18 mouse cellular contexts compared by ENCODE assay signal in the genomic region with DNA sequence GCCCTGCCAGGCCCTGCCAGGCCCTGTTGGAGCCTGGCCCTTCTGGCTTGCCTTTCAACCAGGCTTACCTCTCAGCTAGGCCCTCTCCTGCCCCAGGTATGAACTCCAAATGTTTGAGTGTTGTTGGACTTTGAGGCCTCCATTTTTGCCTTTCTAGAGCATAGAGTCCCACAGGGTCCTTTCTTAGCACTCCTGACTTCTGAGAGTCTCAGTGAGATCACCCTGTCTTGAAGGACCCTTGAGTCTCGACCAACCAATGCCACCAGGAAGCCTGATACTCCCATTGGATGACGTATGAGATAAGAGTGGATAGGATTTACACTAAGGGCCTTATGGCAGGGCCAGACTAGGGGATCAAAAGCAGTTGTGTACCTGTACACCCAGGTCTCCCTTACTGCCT. TPM values are rescaled to one million over a fixed set of nuclear protein-coding genes. Genes with fewer than 3 reads are reported as not detected.
A peak's percentile ranks its signal among the peaks of the same experiment; 100 is the strongest.
DNase-seq lines count a peak whose midpoint lies in the region; ATAC-seq and TF ChIP-seq lines count a peak whose summit lies in the region.
"Had no signal": no experiment of that assay in that cellular context is flagged by ENCODE, and none has a peak within 500 bp of the region (broad histone marks: within the 10 kb centered on the region; RNA-seq: fewer than 3 reads in every experiment).

No protein-coding gene starts in this region.

- no peak for DNase-seq in hindbrain, embryonic 10.5 days (ENCODE audit: low spot score)
- no peak for DNase-seq in hindbrain, embryonic 14.5 days (ENCODE audit: low spot score)
- DNase-seq in lung, embryonic 14.5 days: peak; percentile 55
- no peak for DNase-seq in lung, postnatal 25 days (ENCODE audit: low spot score)
- DNase-seq in midbrain, embryonic 14.5 days: no peak
- peak; percentile 30 for DNase-seq in lung, postnatal 36 days
- DNase-seq: cerebellum, adult 11-12 months; cerebellum, adult 9-10 months; gastrocnemius, postnatal 10 days; heart, adult 2 months had no signal

- 78% methylated on average over 2 of the region's 2 CpGs for WGBS in hindbrain, embryonic 10.5 days
- 87% methylated on average over 2 of the region's 2 CpGs for WGBS in hindbrain, embryonic 14.5 days
- 59% methylated on average over 2 of the region's 2 CpGs for WGBS in lung, embryonic 14.5 days
- WGBS in midbrain, embryonic 12.5 days: 83% methylated on average over 2 of the region's 2 CpGs
- 85% methylated on average over 2 of the region's 2 CpGs for WGBS in midbrain, embryonic 14.5 days

- no peaks in the 10 kb centered on the region for H3K36me3 ChIP-seq in hindbrain, embryonic 10.5 days
- no peaks in the 10 kb centered on the region for H3K36me3 ChIP-seq in hindbrain, embryonic 14.5 days (replicated peaks; ENCODE audit: control insufficient read depth, insufficient read depth)
- H3K36me3 ChIP-seq in lung, embryonic 14.5 days (ENCODE audit: insufficient read depth): no peaks in the 10 kb centered on the region
- H3K36me3 ChIP-seq in midbrain, embryonic 12.5 days: no peaks in the 10 kb centered on the region
- H3K36me3 ChIP-seq in midbrain, embryonic 14.5 days (ENCODE audit: control insufficient read depth, insufficient read depth, low read length): no peaks in the 10 kb centered on the region
- H3K36me3 ChIP-seq: embryonic facial prominence, embryonic 13.5 days; forebrain, embryonic 15.5 days; heart, embryonic 15.5 days had no signal

- H3K27me3 ChIP-seq in hindbrain, embryonic 10.5 days (ENCODE audit: insufficient read depth, poor library complexity, severe bottlenecking): peaks cover 29% of the 10 kb centered on the region
- H3K27me3 ChIP-seq in hindbrain, embryonic 14.5 days (ENCODE audit: control insufficient read depth, insufficient read depth, low read length): no peaks in the 10 kb centered on the region
- no peaks in the 10 kb centered on the region for H3K27me3 ChIP-seq in lung, embryonic 14.5 days (ENCODE audit: insufficient read depth, low read length)
- peaks cover 34% of the 10 kb centered on the region for H3K27me3 ChIP-seq in midbrain, embryonic 12.5 days
- H3K27me3 ChIP-seq in midbrain, embryonic 14.5 days (ENCODE audit: control insufficient read depth, insufficient read depth, low read length): no peaks in the 10 kb centered on the region; the same call in 1 of the 2 replicates
- H3K27me3 ChIP-seq: CH12.LX, Patski had no signal

- H3K9me3 ChIP-seq in hindbrain, embryonic 10.5 days: no peaks in the 10 kb centered on the region
- H3K9me3 ChIP-seq in hindbrain, embryonic 14.5 days (ENCODE audit: control insufficient read depth, low read length): no peaks in the 10 kb centered on the region
- H3K9me3 ChIP-seq in lung, embryonic 14.5 days (ENCODE audit: low read depth, low read length): no peaks in the 10 kb centered on the region
- H3K9me3 ChIP-seq in midbrain, embryonic 12.5 days: no peaks in the 10 kb centered on the region
- H3K9me3 ChIP-seq in midbrain, embryonic 14.5 days (ENCODE audit: control insufficient read depth, low read length): no peaks in the 10 kb centered on the region
- H3K9me3 ChIP-seq: embryonic facial prominence, embryonic 13.5 days; forebrain, embryonic 15.5 days; heart, embryonic 15.5 days had no signal

- no peak for TF ChIP-seq CTCF in lung, embryonic 14.5 days (IDR thresholded peaks at IDR 0.05; ENCODE audit: low read depth)

- H3K4me1 ChIP-seq in hindbrain, embryonic 10.5 days (replicated peaks): peaks cover 94% of the 10 kb centered on the region
- peaks cover 48% of the 10 kb centered on the region for H3K4me1 ChIP-seq in hindbrain, embryonic 14.5 days (replicated peaks; ENCODE audit: control insufficient read depth, insufficient read depth, low read length)
- H3K4me1 ChIP-seq in lung, embryonic 14.5 days (ENCODE audit: insufficient read depth): peaks cover 10% of the 10 kb centered on the region; the same call in 1 of the 2 replicates
- peaks cover 70% of the 10 kb centered on the region for H3K4me1 ChIP-seq in midbrain, embryonic 12.5 days
- H3K4me1 ChIP-seq in midbrain, embryonic 14.5 days (ENCODE audit: control insufficient read depth, insufficient read depth, low read length): peaks cover 41% of the 10 kb centered on the region

- H3K9ac ChIP-seq in hindbrain, embryonic 14.5 days: no peak overlapping the region
- H3K9ac ChIP-seq in lung, embryonic 14.5 days: no peak overlapping the region
- H3K9ac ChIP-seq in midbrain, embryonic 12.5 days (replicated peaks): 0 out of 2 replicates have a peak overlapping the region, but pooled peaks have one; percentile 12
- H3K9ac ChIP-seq in midbrain, embryonic 14.5 days (replicated peaks; ENCODE audit: low read length): no peak overlapping the region
- H3K9ac ChIP-seq: embryonic facial prominence, embryonic 13.5 days; forebrain, embryonic 15.5 days; heart, embryonic 15.5 days had no signal

- no peak for ATAC-seq in hindbrain, embryonic 14.5 days (ENCODE audit: low FRiP score)
- peak; percentile 44 for ATAC-seq in lung, embryonic 14.5 days (ENCODE audit: insufficient read depth)
- no peak for ATAC-seq in midbrain, embryonic 12.5 days (ENCODE audit: low FRiP score, low read depth)
- no peak for ATAC-seq in midbrain, embryonic 14.5 days (ENCODE audit: low FRiP score, low TSS enrichment)
- ATAC-seq: activated CD4-positive, CD25-positive, alpha-beta regulatory T cell, adult 4 months; forebrain, embryonic 15.5 days; Patski had no signal

- H3K4me2 ChIP-seq in hindbrain, embryonic 14.5 days (replicated peaks): no peak overlapping the region
- H3K4me2 ChIP-seq in lung, embryonic 14.5 days: no peak overlapping the region
- no peak overlapping the region for H3K4me2 ChIP-seq in midbrain, embryonic 12.5 days (replicated peaks)
- H3K4me2 ChIP-seq in midbrain, embryonic 14.5 days (ENCODE audit: low read length): no peak overlapping the region
- H3K4me2 ChIP-seq: embryonic facial prominence, embryonic 13.5 days; forebrain, embryonic 15.5 days; heart, embryonic 11.5 days; heart, embryonic 15.5 days had no signal

- no peak overlapping the region for H3K4me3 ChIP-seq in hindbrain, embryonic 10.5 days
- H3K4me3 ChIP-seq in hindbrain, embryonic 14.5 days (replicated peaks; ENCODE audit: low read length): no peak overlapping the region
- H3K4me3 ChIP-seq in lung, embryonic 14.5 days (ENCODE audit: low read depth, low read length): no peak overlapping the region
- H3K4me3 ChIP-seq in midbrain, embryonic 12.5 days: no peak overlapping the region
- no peak overlapping the region for H3K4me3 ChIP-seq in midbrain, embryonic 14.5 days (replicated peaks; ENCODE audit: low read depth, low read length)
- H3K4me3 ChIP-seq: embryonic facial prominence, embryonic 13.5 days; forebrain, embryonic 15.5 days; heart, adult 2 months; heart, embryonic 15.5 days had no signal

- peak overlapping the region; percentile 93 for H3K27ac ChIP-seq in hindbrain, embryonic 10.5 days
- no peak overlapping the region for H3K27ac ChIP-seq in hindbrain, embryonic 14.5 days
- H3K27ac ChIP-seq in lung, embryonic 14.5 days (ENCODE audit: low read depth): peak overlapping the region; percentile 30; the same call in 1 of the 2 replicates
- peak overlapping the region; percentile 82; the same call in 1 of the 2 replicates for H3K27ac ChIP-seq in midbrain, embryonic 12.5 days (replicated peaks)
- H3K27ac ChIP-seq in midbrain, embryonic 14.5 days (replicated peaks; ENCODE audit: low read depth, low read length): no peak overlapping the region
- H3K27ac ChIP-seq: embryonic facial prominence, embryonic 13.5 days; forebrain, embryonic 15.5 days; heart, adult 2 months; heart, embryonic 15.5 days had no signal

RNA-seq across cellular contexts. Expression of a gene that starts 29.4 kb away (rescaled TPM):
- polyA plus RNA-seq in hindbrain, embryonic 10.5 days (2016; fragmentation: Nextera tagmentation; extraction: Ambion mirVana): 60.5 and 62.3 TPM in 2 replicates
- 45.8 and 48.5 TPM in 2 replicates for polyA plus RNA-seq in hindbrain, embryonic 14.5 days (2014; fragmentation: Nextera tagmentation; extraction: Ambion mirVana)
- polyA plus RNA-seq in lung, embryonic 14.5 days (2014; fragmentation: Nextera tagmentation; extraction: Ambion mirVana): 49.4 and 53.6 TPM in 2 replicates
- 53.6 and 61.7 TPM in 2 replicates for polyA plus RNA-seq in midbrain, embryonic 12.5 days (2016; fragmentation: Nextera tagmentation; extraction: Ambion mirVana)
- polyA plus RNA-seq in midbrain, embryonic 14.5 days (2014; fragmentation: Nextera tagmentation; extraction: Ambion mirVana): 50.0 and 77.0 TPM in 2 replicates

RNA-seq across cellular contexts. Expression of a gene that starts 32.9 kb away (rescaled TPM):
- 222 and 292 TPM in 2 replicates for polyA plus RNA-seq in hindbrain, embryonic 10.5 days (2016; fragmentation: Nextera tagmentation; extraction: Ambion mirVana)
- 27.0 and 30.2 TPM in 2 replicates for polyA plus RNA-seq in hindbrain, embryonic 14.5 days (2014; fragmentation: Nextera tagmentation; extraction: Ambion mirVana)
- 153 and 164 TPM in 2 replicates for polyA plus RNA-seq in lung, embryonic 14.5 days (2014; fragmentation: Nextera tagmentation; extraction: Ambion mirVana)
- polyA plus RNA-seq in midbrain, embryonic 12.5 days (2016; fragmentation: Nextera tagmentation; extraction: Ambion mirVana): 157 and 158 TPM in 2 replicates
- polyA plus RNA-seq in midbrain, embryonic 14.5 days (2014; fragmentation: Nextera tagmentation; extraction: Ambion mirVana): 22.2 and 39.0 TPM in 2 replicates

RNA-seq across cellular contexts. Expression of a gene that starts 56.6 kb away (rescaled TPM):
- polyA plus RNA-seq in hindbrain, embryonic 10.5 days (2016; fragmentation: Nextera tagmentation; extraction: Ambion mirVana): 81.1 and 182 TPM in 2 replicates
- polyA plus RNA-seq in hindbrain, embryonic 14.5 days (2014; fragmentation: Nextera tagmentation; extraction: Ambion mirVana): 525 and 527 TPM in 2 replicates
- polyA plus RNA-seq in lung, embryonic 14.5 days (2014; fragmentation: Nextera tagmentation; extraction: Ambion mirVana): 52.0 and 56.7 TPM in 2 replicates
- polyA plus RNA-seq in midbrain, embryonic 12.5 days (2016; fragmentation: Nextera tagmentation; extraction: Ambion mirVana): 305 and 314 TPM in 2 replicates
- polyA plus RNA-seq in midbrain, embryonic 14.5 days (2014; fragmentation: Nextera tagmentation; extraction: Ambion mirVana): 525 and 630 TPM in 2 replicates
- polyA plus RNA-seq: activated CD4-positive, CD25-positive, alpha-beta regulatory T cell, adult 4 months had no signal

Comparison
In these comparisons a context has a peak if more than half of its experiments do, and no peak if none do; other contexts are left out.
1. DNase-seq: peak in lung, embryonic 14.5 days (single experiment) and lung, postnatal 36 days (single experiment); none in hindbrain, embryonic 10.5 days (single experiment), hindbrain, embryonic 14.5 days (single experiment), lung, postnatal 25 days (single experiment) and midbrain, embryonic 14.5 days (single experiment).
2. H3K27ac ChIP-seq: peak in hindbrain, embryonic 10.5 days (single experiment), lung, embryonic 14.5 days (single experiment) and midbrain, embryonic 12.5 days (single experiment); none in hindbrain, embryonic 14.5 days (single experiment) and midbrain, embryonic 14.5 days (single experiment).